Comparison of ENCODE assay signal across 23 mouse cellular contexts in genomic region chr13:24868233-24868632, GRCm38 (mm10). TPM values are rescaled to one million over a fixed set of nuclear protein-coding genes. Genes with fewer than 3 reads are reported as not detected.
"Had no signal": no experiment of that assay in that cellular context is flagged by ENCODE, and none has a peak within 500 bp of the region (broad histone marks: within the 10 kb centered on the region; RNA-seq: fewer than 3 reads in every experiment).

No protein-coding gene starts in this region.

- H3K27ac ChIP-seq: heart, adult 2 months; heart, embryonic 13.5 days; heart, embryonic 15.5 days; hindbrain, embryonic 13.5 days; hindbrain, embryonic 15.5 days; hindbrain, postnatal 0 days; limb, embryonic 13.5 days; limb, embryonic 15.5 days; liver, embryonic 12.5 days; liver, embryonic 14.5 days had no signal

- H3K9me3 ChIP-seq: heart, embryonic 13.5 days; heart, embryonic 15.5 days; hindbrain, embryonic 13.5 days; hindbrain, embryonic 15.5 days; limb, embryonic 13.5 days; limb, embryonic 15.5 days; liver, embryonic 12.5 days had no signal

- H3K27me3 ChIP-seq: heart, embryonic 13.5 days; heart, embryonic 15.5 days; hindbrain, embryonic 13.5 days; hindbrain, embryonic 15.5 days; limb, embryonic 13.5 days; limb, embryonic 15.5 days; liver, embryonic 12.5 days had no signal

- H3K4me3 ChIP-seq: heart, adult 2 months; heart, embryonic 13.5 days; heart, embryonic 15.5 days; hindbrain, embryonic 13.5 days; hindbrain, embryonic 15.5 days; limb, embryonic 13.5 days; limb, embryonic 15.5 days; liver, embryonic 12.5 days had no signal

- DNase-seq: forebrain, postnatal 0 days; gastrocnemius, postnatal 14 days; gastrocnemius, postnatal 36 days; heart, adult 2 months; heart, postnatal 14 days; heart, postnatal 36 days; kidney, adult 9 months; kidney, postnatal 14 days; layer of hippocampus, adult 9-11 months; layer of hippocampus, postnatal 36 days; left cerebral cortex, postnatal 4 days had no signal

- H3K4me2 ChIP-seq: heart, embryonic 11.5 days; heart, embryonic 13.5 days; heart, embryonic 15.5 days; hindbrain, embryonic 13.5 days; hindbrain, embryonic 15.5 days; limb, embryonic 13.5 days; limb, embryonic 15.5 days; liver, embryonic 12.5 days had no signal

- H3K36me3 ChIP-seq: heart, embryonic 13.5 days; heart, embryonic 15.5 days; hindbrain, embryonic 15.5 days; limb, embryonic 13.5 days; limb, embryonic 15.5 days; liver, embryonic 12.5 days had no signal

- H3K9ac ChIP-seq: forebrain, postnatal 0 days; heart, embryonic 13.5 days; heart, embryonic 15.5 days; hindbrain, embryonic 13.5 days; hindbrain, embryonic 15.5 days; limb, embryonic 13.5 days; limb, embryonic 15.5 days; liver, embryonic 12.5 days; liver, embryonic 14.5 days had no signal

- ATAC-seq: forebrain, postnatal 0 days; hindbrain, postnatal 0 days; intestine, embryonic 16.5 days; liver, embryonic 12.5 days had no signal

- H3K4me1 ChIP-seq: heart, embryonic 13.5 days; heart, embryonic 15.5 days; hindbrain, embryonic 13.5 days; hindbrain, embryonic 15.5 days; limb, embryonic 13.5 days; limb, embryonic 15.5 days had no signal

RNA-seq across cellular contexts. Expression of gene D130043K22Rik, which starts 23.3 kb away (rescaled TPM):
- polyA plus RNA-seq: heart, embryonic 11.5 days; heart, postnatal 0 days had no signal
